ENCODE assay signal across 7 mouse cellular contexts in the genomic region with DNA sequence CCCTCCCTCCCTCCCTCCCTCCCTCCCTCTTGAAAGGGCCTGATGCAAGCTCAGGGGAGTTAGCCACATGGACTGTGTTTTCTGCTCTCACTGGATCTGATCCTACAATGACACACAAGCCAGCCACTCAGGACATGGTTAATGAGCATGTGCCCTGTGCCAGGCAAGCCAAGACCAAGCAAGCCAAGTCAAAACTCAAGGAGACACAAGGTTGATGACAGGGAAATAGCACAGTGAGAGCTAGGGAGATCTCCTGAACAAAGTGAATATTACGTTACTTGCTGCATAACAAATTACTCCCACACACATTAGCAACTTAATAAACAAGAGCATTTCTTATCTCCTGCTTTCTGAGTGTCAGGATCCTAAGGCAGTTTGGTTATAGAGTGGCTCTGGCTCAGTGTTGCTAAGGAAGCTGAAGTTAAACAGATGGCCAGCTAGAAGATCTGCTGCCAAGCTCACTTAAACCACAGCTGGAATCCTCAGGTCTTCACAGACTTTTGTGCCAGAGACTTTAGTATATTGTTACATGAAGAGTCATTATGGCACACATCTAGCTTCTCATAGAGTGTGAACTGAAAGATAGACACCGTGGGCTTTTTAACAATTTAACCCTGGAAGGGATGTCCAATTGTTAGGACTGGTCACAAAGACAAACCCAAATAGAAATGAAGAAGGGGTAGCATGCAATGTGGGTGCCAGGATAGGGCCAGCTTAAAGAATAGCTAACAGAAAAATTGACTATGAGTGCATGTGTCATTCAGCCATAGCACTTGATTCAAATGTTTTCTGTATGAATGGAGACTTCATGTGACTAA.
DNase-seq lines count a peak whose midpoint lies in the region; ATAC-seq and TF ChIP-seq lines count a peak whose summit lies in the region.

No protein-coding gene starts in this region.

- WGBS in lung, embryonic 14.5 days, result 31% methylated on average over 2 of the region's 2 CpGs
- WGBS in lung, adult 2 months, result 48% methylated on average over 2 of the region's 2 CpGs
- 29% methylated on average over 2 of the region's 2 CpGs for WGBS in forebrain, postnatal 0 days
- 33% methylated on average over 2 of the region's 2 CpGs for WGBS in hindbrain, embryonic 15.5 days
- WGBS in neural tube, embryonic 13.5 days, result 59% methylated on average over 2 of the region's 2 CpGs
- WGBS in thymus, adult 2 months, result 84% methylated on average over 2 of the region's 2 CpGs

- no peaks in the 10 kb centered on the region for H3K27me3 ChIP-seq in lung, embryonic 14.5 days (ENCODE audit: insufficient read depth, low read length)
- no peaks in the 10 kb centered on the region for H3K27me3 ChIP-seq in forebrain, postnatal 0 days (ENCODE audit: insufficient read depth, low read length)
- H3K27me3 ChIP-seq in hindbrain, embryonic 15.5 days, result no peaks in the 10 kb centered on the region
- H3K27me3 ChIP-seq in neural tube, embryonic 13.5 days, result no peaks in the 10 kb centered on the region
- no peaks in the 10 kb centered on the region for H3K27me3 ChIP-seq in thymus, adult 2 months (ENCODE audit: control insufficient read depth, insufficient read depth, low read length)

- no peak overlapping the region for H3K9ac ChIP-seq in lung, embryonic 14.5 days
- H3K9ac ChIP-seq in forebrain, postnatal 0 days, result no peak overlapping the region
- no peak overlapping the region for H3K9ac ChIP-seq in hindbrain, embryonic 15.5 days
- no peak overlapping the region for H3K9ac ChIP-seq in neural tube, embryonic 13.5 days

- H3K9me3 ChIP-seq in lung, embryonic 14.5 days (ENCODE audit: low read depth, low read length), result no peaks in the 10 kb centered on the region
- no peaks in the 10 kb centered on the region for H3K9me3 ChIP-seq in forebrain, postnatal 0 days (ENCODE audit: low read length)
- H3K9me3 ChIP-seq in hindbrain, embryonic 15.5 days, result no peaks in the 10 kb centered on the region
- H3K9me3 ChIP-seq in neural tube, embryonic 13.5 days, result no peaks in the 10 kb centered on the region

- H3K27ac ChIP-seq in lung, embryonic 14.5 days (ENCODE audit: low read depth), result no peak overlapping the region
- peak overlapping the region; percentile 83 for H3K27ac ChIP-seq in forebrain, postnatal 0 days (ENCODE audit: low read depth, low read length)
- H3K27ac ChIP-seq in hindbrain, embryonic 15.5 days (replicated peaks), result peak overlapping the region; percentile 80
- peak overlapping the region; percentile 79 for H3K27ac ChIP-seq in neural tube, embryonic 13.5 days (replicated peaks)
- no peak overlapping the region for H3K27ac ChIP-seq in thymus, adult 2 months (ENCODE audit: control insufficient read depth, insufficient read depth, low read length)

- peak; percentile 95 for ATAC-seq in lung, embryonic 14.5 days (ENCODE audit: insufficient read depth)
- peak; percentile 72 for ATAC-seq in forebrain, postnatal 0 days
- ATAC-seq in hindbrain, embryonic 15.5 days (ENCODE audit: low FRiP score, low read depth), result peak; percentile 79
- peak; percentile 78 for ATAC-seq in neural tube, embryonic 13.5 days (ENCODE audit: low read depth)

- H3K4me3 ChIP-seq in lung, embryonic 14.5 days (ENCODE audit: low read depth, low read length), result no peak overlapping the region
- no peak overlapping the region for H3K4me3 ChIP-seq in lung, adult 2 months (replicated peaks; ENCODE audit: extremely low read depth, low read depth, low read length)
- no peak overlapping the region for H3K4me3 ChIP-seq in forebrain, postnatal 0 days (ENCODE audit: low read depth, low read length)
- H3K4me3 ChIP-seq in hindbrain, embryonic 15.5 days, result no peak overlapping the region
- no peak overlapping the region for H3K4me3 ChIP-seq in neural tube, embryonic 13.5 days
- H3K4me3 ChIP-seq in thymus, adult 2 months (ENCODE audit: control insufficient read depth, insufficient read depth, low read length), result no peak overlapping the region

- H3K4me1 ChIP-seq in lung, embryonic 14.5 days (ENCODE audit: insufficient read depth), result peaks cover 5% of the 10 kb centered on the region; the same call in 1 of the 2 replicates
- no peaks in the 10 kb centered on the region; the same call in 1 of the 2 replicates for H3K4me1 ChIP-seq in lung, adult 2 months (ENCODE audit: control insufficient read depth, insufficient read depth, low read length)
- H3K4me1 ChIP-seq in forebrain, postnatal 0 days (ENCODE audit: insufficient read depth), result peaks cover 10% of the 10 kb centered on the region; the same call in 1 of the 2 replicates
- H3K4me1 ChIP-seq in hindbrain, embryonic 15.5 days (replicated peaks), result peaks cover 15% of the 10 kb centered on the region
- H3K4me1 ChIP-seq in neural tube, embryonic 13.5 days (replicated peaks), result peaks cover 13% of the 10 kb centered on the region
- no peaks in the 10 kb centered on the region for H3K4me1 ChIP-seq in thymus, adult 2 months (replicated peaks; ENCODE audit: control insufficient read depth, insufficient read depth, low read length)

- no peak overlapping the region for H3K4me2 ChIP-seq in lung, embryonic 14.5 days
- H3K4me2 ChIP-seq in forebrain, postnatal 0 days (ENCODE audit: low read depth), result no peak overlapping the region
- no peak overlapping the region for H3K4me2 ChIP-seq in hindbrain, embryonic 15.5 days
- no peak overlapping the region for H3K4me2 ChIP-seq in neural tube, embryonic 13.5 days

- no peaks in the 10 kb centered on the region for H3K36me3 ChIP-seq in lung, embryonic 14.5 days (ENCODE audit: insufficient read depth)
- no peaks in the 10 kb centered on the region for H3K36me3 ChIP-seq in forebrain, postnatal 0 days (ENCODE audit: insufficient read depth)
- no peaks in the 10 kb centered on the region for H3K36me3 ChIP-seq in hindbrain, embryonic 15.5 days
- H3K36me3 ChIP-seq in neural tube, embryonic 13.5 days, result no peaks in the 10 kb centered on the region
- no peaks in the 10 kb centered on the region for H3K36me3 ChIP-seq in thymus, adult 2 months (ENCODE audit: control insufficient read depth, insufficient read depth, low read length)

- DNase-seq in lung, embryonic 14.5 days, result peak; percentile 87
- DNase-seq in lung, adult 2 months, result no peak
- peak; percentile 61 for DNase-seq in forebrain, postnatal 0 days
- no peak for DNase-seq in thymus, postnatal 4 days
- no peak for DNase-seq in thymus, adult 2 months

- TF ChIP-seq POLR2A in lung, adult 2 months (IDR thresholded peaks at IDR 0.05; ENCODE audit: borderline replicate concordance, extremely low read depth, low read depth, low read length), result no peak
- no peak for TF ChIP-seq POLR2A in thymus, adult 2 months (IDR thresholded peaks at IDR 0.05; ENCODE audit: control insufficient read depth, extremely low read depth, insufficient read depth, low read length, poor library complexity)

- TF ChIP-seq CTCF in lung, embryonic 14.5 days (IDR thresholded peaks at IDR 0.05; ENCODE audit: low read depth), result no peak
- no peak for TF ChIP-seq CTCF in lung, adult 2 months (IDR thresholded peaks at IDR 0.05; ENCODE audit: insufficient read depth, low read length)
- no peak for TF ChIP-seq CTCF in forebrain, postnatal 0 days (IDR thresholded peaks at IDR 0.05; ENCODE audit: low read depth)
- no peak for TF ChIP-seq CTCF in thymus, adult 2 months (IDR thresholded peaks at IDR 0.05; ENCODE audit: borderline replicate concordance, control insufficient read depth, extremely low read depth, insufficient read depth, low read length, poor library complexity)

Comparison
In these comparisons a context has a peak if more than half of its experiments do, and no peak if none do; other contexts are left out.
1. DNase-seq: peak in lung, embryonic 14.5 days (single experiment) and forebrain, postnatal 0 days (single experiment); none in lung, adult 2 months (single experiment), thymus, postnatal 4 days (single experiment) and thymus, adult 2 months (single experiment).
2. H3K27ac ChIP-seq: peak in forebrain, postnatal 0 days (single experiment), hindbrain, embryonic 15.5 days (single experiment) and neural tube, embryonic 13.5 days (single experiment); none in lung, embryonic 14.5 days (single experiment) and thymus, adult 2 months (single experiment).
3. Peak in every context shown above with its lines, with median percentiles within 50 percentile points of each other: ATAC-seq.